Mouse (Mus musculus) embryonic facial prominence, embryonic 12.5 days (tissue): ENCODE data around the gene Tsku. TPM values are rescaled to one million over a fixed set of nuclear protein-coding genes. Genes with fewer than 3 reads are reported as not detected.

Experiments used
- ATAC-seq: fragments of 200-750 bp; cut with Nextera tagmentation; 2 replicates; pipeline ENCODE4 v1.8.0; 2017; ENCODE audit not compliant: insufficient number of reproducible peaks, insufficient read depth, low FRiP score, low TSS enrichment
- H3K27ac ChIP-seq: fragments of 300-500 bp; sonication (generic); 2 replicates; pipeline ENCODE4 v1.5.1; 2016; ENCODE audit warnings: mild to moderate bottlenecking
- H3K27me3 ChIP-seq: fragments of 300-500 bp; sonication (generic); 2 replicates; pipeline ENCODE4 v1.6.1; 2016; ENCODE audit warnings: mild to moderate bottlenecking, moderate library complexity
- H3K36me3 ChIP-seq: fragments of 300-500 bp; sonication (generic); 2 replicates; pipeline ENCODE4 v1.6.1; 2016; ENCODE audit warnings: mild to moderate bottlenecking
- H3K4me1 ChIP-seq: fragments of 300-500 bp; sonication (generic); 2 replicates; pipeline ENCODE4 v1.6.1; 2016
- H3K4me2 ChIP-seq: fragments of 300-500 bp; sonication (generic); replicated peaks from 2 replicates; pipeline ENCODE4 v1.6.1; 2016; ENCODE audit warnings: mild to moderate bottlenecking, moderate library complexity
- H3K4me3 ChIP-seq: fragments of 300-500 bp; sonication (generic); 2 replicates; pipeline ENCODE4 v1.5.1; 2016; ENCODE audit warnings: mild to moderate bottlenecking
- H3K9ac ChIP-seq: fragments of 300-500 bp; sonication (generic); 2 replicates; pipeline ENCODE4 v1.6.1; 2016; ENCODE audit warnings: mild to moderate bottlenecking, moderate library complexity
- H3K9me3 ChIP-seq: fragments of 300-500 bp; sonication (generic); 2 replicates; pipeline ENCODE4 v1.6.1; 2016; ENCODE audit warnings: mild to moderate bottlenecking, moderate library complexity
- WGBS: fragments of 180-500 bp; shearing (Covaris S2); methylation state at CpG from one replicate; pipeline ENCODE4 v1.1.7; 2016; 5-methylcytosine and 5-hydroxymethylcytosine counted together
- polyA plus RNA-seq: library from polyadenylated mRNA; unstranded; fragments of >200 nt; fragmentation: Nextera tagmentation; extraction: Ambion mirVana; gene quantifications from 2 replicates; pipeline ENCODE4 v1.2.1, GENCODE M21; 2016

The Tsku gene
- polyA plus RNA-seq, 1 experiment from 2014 or later, result 15.9 TPM

- Histone ChIP-seq H3K36me3 (peaks cover 12% of the 10 kb centered on the region), H3K4me3 (no peak overlapping the region), H3K4me2 (no peak overlapping the region), H3K27me3 (no peaks in the 10 kb centered on the region), H3K9me3 (no peaks in the 10 kb centered on the region), H3K27ac (no peak overlapping the region), H3K4me1 (peaks cover 69% of the 10 kb centered on the region), H3K9ac (no peak overlapping the region)
- ATAC-seq, result no peak
- 72% methylated on average over 5 of the region's 5 CpGs for WGBS
These were observed 3.8 kb downstream of the Tsku start for GRCm38 (mm10) chr7:98357324-98357723.

GRCm38 (mm10) chr7:98354921-98355310 is 6.2 kb downstream of the Tsku start:
- Histone ChIP-seq H3K27me3 (no peaks in the 10 kb centered on the region), H3K4me1 (peaks cover 64% of the 10 kb centered on the region), H3K9ac (no peak overlapping the region), H3K9me3 (no peaks in the 10 kb centered on the region), H3K4me3 (no peak overlapping the region), H3K36me3 (peaks cover 33% of the 10 kb centered on the region), H3K4me2 (peak overlapping the region; percentile 29), H3K27ac (peak overlapping the region; percentile 81)
- 0 out of 2 replicates have a peak, but pooled peaks have one; percentile 1 for ATAC-seq
- WGBS, result 27% methylated on average over 4 of the region's 4 CpGs

GRCm38 (mm10) chr7:98354160-98354920 is 6.8 kb downstream of the Tsku start:
- no peak overlapping the region for H3K9ac ChIP-seq
- no peak overlapping the region for H3K4me3 ChIP-seq
- no peaks in the 10 kb centered on the region for H3K9me3 ChIP-seq
- H3K36me3 ChIP-seq, result peaks cover 38% of the 10 kb centered on the region
- peak; percentile 86 for ATAC-seq
- peaks cover 58% of the 10 kb centered on the region for H3K4me1 ChIP-seq
- peak overlapping the region; percentile 81 for H3K27ac ChIP-seq
- no peaks in the 10 kb centered on the region for H3K27me3 ChIP-seq
- WGBS, result 9% methylated on average over 12 of the region's 12 CpGs
- peak overlapping the region; percentile 29 for H3K4me2 ChIP-seq

GRCm38 (mm10) chr7:98353616-98354015 is 7.5 kb downstream of the Tsku start:
- Histone ChIP-seq H3K4me2 (no peak overlapping the region), H3K27me3 (no peaks in the 10 kb centered on the region), H3K9me3 (no peaks in the 10 kb centered on the region), H3K36me3 (peaks cover 39% of the 10 kb centered on the region), H3K4me3 (no peak overlapping the region), H3K4me1 (peaks cover 51% of the 10 kb centered on the region), H3K27ac (peak overlapping the region; percentile 81), H3K9ac (no peak overlapping the region)
- 87% methylated on average over 5 of the region's 5 CpGs for WGBS
- ATAC-seq, result no peak

- no peak for ATAC-seq
- WGBS, result 95% methylated on average over 3 of the region's 3 CpGs
- no peaks in the 10 kb centered on the region for H3K27me3 ChIP-seq
These were observed 9.6 kb downstream of the Tsku start for GRCm38 (mm10) chr7:98351523-98351922.

GRCm38 (mm10) chr7:98349821-98350220 is 11.3 kb downstream of the Tsku start:
- Histone ChIP-seq H3K4me2 (no peak overlapping the region), H3K36me3 (peaks cover 33% of the 10 kb centered on the region), H3K4me1 (peaks cover 15% of the 10 kb centered on the region), H3K4me3 (no peak overlapping the region), H3K27me3 (no peaks in the 10 kb centered on the region), H3K9me3 (no peaks in the 10 kb centered on the region), H3K9ac (no peak overlapping the region), H3K27ac (no peak overlapping the region)
- ATAC-seq, result no peak
- 93% methylated on average over 6 of the region's 6 CpGs for WGBS

More at GRCm38 (mm10) chr7:98351523-98351922, 9.6 kb downstream of the Tsku start:
- Histone ChIP-seq H3K9me3 (no peaks in the 10 kb centered on the region), H3K4me2 (no peak overlapping the region), H3K4me3 (no peak overlapping the region), H3K27ac (no peak overlapping the region), H3K36me3 (peaks cover 39% of the 10 kb centered on the region), H3K9ac (no peak overlapping the region), H3K4me1 (peaks cover 32% of the 10 kb centered on the region)

- no peak overlapping the region for H3K27ac ChIP-seq
- H3K4me3 ChIP-seq, result no peak overlapping the region
- H3K27me3 ChIP-seq, result no peaks in the 10 kb centered on the region
- no peak overlapping the region for H3K9ac ChIP-seq
- WGBS, result 28% methylated on average over 5 of the region's 5 CpGs
- H3K4me2 ChIP-seq, result no peak overlapping the region
- H3K36me3 ChIP-seq, result peaks cover 33% of the 10 kb centered on the region
- ATAC-seq, result no peak
- no peaks in the 10 kb centered on the region for H3K9me3 ChIP-seq
- peaks cover 7% of the 10 kb centered on the region for H3K4me1 ChIP-seq
These were observed 12.0 kb downstream of the Tsku start for GRCm38 (mm10) chr7:98349096-98349495.

- no peak overlapping the region for H3K4me3 ChIP-seq
- peaks cover 33% of the 10 kb centered on the region for H3K36me3 ChIP-seq
- H3K4me1 ChIP-seq, result no peaks in the 10 kb centered on the region
- H3K9me3 ChIP-seq, result no peaks in the 10 kb centered on the region
- no peak overlapping the region for H3K9ac ChIP-seq
- ATAC-seq, result no peak
- 57% methylated on average over 7 of the region's 7 CpGs for WGBS
- H3K27ac ChIP-seq, result no peak overlapping the region
- H3K27me3 ChIP-seq, result no peaks in the 10 kb centered on the region
- no peak overlapping the region for H3K4me2 ChIP-seq
These were observed 13.1 kb downstream of the Tsku start for GRCm38 (mm10) chr7:98348043-98348442.

- H3K4me2 ChIP-seq, result no peak overlapping the region
- no peak overlapping the region for H3K27ac ChIP-seq
- ATAC-seq, result no peak
- 77% methylated on average over 5 of the region's 5 CpGs for WGBS
- peaks cover 29% of the 10 kb centered on the region for H3K36me3 ChIP-seq
- H3K9ac ChIP-seq, result no peak overlapping the region
- H3K4me1 ChIP-seq, result no peaks in the 10 kb centered on the region
- H3K27me3 ChIP-seq, result no peaks in the 10 kb centered on the region
- no peaks in the 10 kb centered on the region for H3K9me3 ChIP-seq
- no peak overlapping the region for H3K4me3 ChIP-seq
These were observed 13.7 kb downstream of the Tsku start for GRCm38 (mm10) chr7:98347471-98347870.

- ATAC-seq, result no peak
- H3K4me3 ChIP-seq, result no peak overlapping the region
- no peaks in the 10 kb centered on the region for H3K9me3 ChIP-seq
- H3K36me3 ChIP-seq, result 0 out of 2 replicates have a peak, but pooled peaks cover 7% of the 10 kb centered on the region
- H3K4me2 ChIP-seq, result no peak overlapping the region
- H3K4me1 ChIP-seq, result no peaks in the 10 kb centered on the region
- no peak overlapping the region for H3K9ac ChIP-seq
- 46% methylated on average over 6 of the region's 6 CpGs for WGBS
- no peaks in the 10 kb centered on the region for H3K27me3 ChIP-seq
- no peak overlapping the region for H3K27ac ChIP-seq
These were observed 16.1 kb downstream of the Tsku start for GRCm38 (mm10) chr7:98345036-98345435.

- ATAC-seq, result no peak
- no peaks in the 10 kb centered on the region for H3K4me1 ChIP-seq
These were observed 16.8 kb downstream of the Tsku start for GRCm38 (mm10) chr7:98344361-98344760.

GRCm38 (mm10) chr7:98342249-98342648 is 18.9 kb downstream of the Tsku start:
- ATAC-seq, result no peak
- no peaks in the 10 kb centered on the region for H3K27me3 ChIP-seq
- no peak overlapping the region for H3K9ac ChIP-seq
- 59% methylated on average over 3 of the region's 3 CpGs for WGBS
- H3K4me3 ChIP-seq, result no peak overlapping the region
- no peak overlapping the region for H3K4me2 ChIP-seq
- no peak overlapping the region for H3K27ac ChIP-seq
- no peaks in the 10 kb centered on the region for H3K9me3 ChIP-seq
- H3K36me3 ChIP-seq, result no peaks in the 10 kb centered on the region
- no peaks in the 10 kb centered on the region for H3K4me1 ChIP-seq

More at GRCm38 (mm10) chr7:98344361-98344760, 16.8 kb downstream of the Tsku start:
- Histone ChIP-seq H3K27ac (no peak overlapping the region), H3K4me3 (no peak overlapping the region), H3K9ac (no peak overlapping the region), H3K36me3 (0 out of 2 replicates have a peak, but pooled peaks cover under 1% of the 10 kb centered on the region), H3K4me2 (no peak overlapping the region), H3K27me3 (no peaks in the 10 kb centered on the region), H3K9me3 (no peaks in the 10 kb centered on the region)
- WGBS, result 29% methylated on average over 3 of the region's 3 CpGs
